Mouse (Mus musculus) yolk sac, embryonic 10.5 days (tissue): ENCODE measurements at regions not wholly inside any gene's neighbourhood (a gene's known extent, or its start where the extent isn't known, plus 50 kb on each side); places are given as distances from the start of the nearest gene placed in this dataset.

Experiments
- DNase-seq: peaks from one replicate; pipeline ENCODE4 v3.0.0-alpha.2; 2017; ENCODE audit warnings: low spot score

DNA sequence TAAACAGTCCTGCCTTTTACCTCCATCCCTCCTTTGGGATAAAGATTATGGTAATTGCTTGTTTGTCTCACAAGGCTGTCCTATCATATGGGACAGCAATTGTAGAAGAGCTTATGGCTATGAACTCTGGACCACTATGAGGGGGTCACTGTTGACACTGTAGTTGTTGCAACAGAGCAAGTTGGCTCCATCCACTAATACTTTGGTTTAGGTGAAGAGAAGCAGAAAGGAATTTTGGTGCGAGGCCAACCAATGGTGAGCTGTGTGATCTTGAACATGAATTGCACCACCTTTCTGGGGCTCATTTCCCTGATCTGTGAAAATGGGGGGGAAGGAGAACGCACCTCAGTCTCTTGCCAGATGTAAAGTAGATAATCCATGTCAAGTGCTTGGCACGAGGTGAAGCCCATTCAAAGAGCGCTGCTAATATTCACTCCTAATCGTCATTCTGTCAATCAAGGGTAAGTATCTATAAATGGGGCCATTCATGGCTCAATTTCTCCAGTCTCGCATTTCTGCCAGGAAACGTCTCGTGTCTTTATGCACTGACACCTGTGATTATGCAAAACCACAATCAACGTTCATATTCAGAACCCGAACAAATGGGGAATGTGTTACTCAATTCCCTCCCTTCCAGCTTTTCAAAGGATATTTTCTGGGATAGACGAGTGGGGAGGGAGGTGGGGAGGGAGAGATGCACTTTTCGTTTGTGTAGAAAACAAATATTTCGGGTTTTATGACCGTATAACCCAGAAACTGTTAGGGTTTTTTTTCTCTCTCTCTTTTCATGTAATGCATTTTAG, 133.3 kb upstream of the Jun start:
- DNase-seq: no peak

DNA sequence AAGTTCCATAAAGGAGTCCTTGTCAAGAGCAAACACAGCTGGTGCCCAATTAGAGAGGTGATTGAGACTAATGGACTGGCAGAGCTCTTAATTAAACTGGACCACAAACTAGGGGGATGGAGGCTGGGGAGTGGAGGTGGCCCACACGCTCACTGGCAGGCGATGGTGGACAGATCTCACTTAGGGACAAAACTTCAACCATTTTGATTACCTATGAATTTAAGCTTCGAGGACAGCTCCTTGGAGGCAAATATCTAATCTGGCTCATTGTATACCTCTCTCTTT, 133.8 kb upstream of the Jun start:
- no peak for DNase-seq

DNA sequence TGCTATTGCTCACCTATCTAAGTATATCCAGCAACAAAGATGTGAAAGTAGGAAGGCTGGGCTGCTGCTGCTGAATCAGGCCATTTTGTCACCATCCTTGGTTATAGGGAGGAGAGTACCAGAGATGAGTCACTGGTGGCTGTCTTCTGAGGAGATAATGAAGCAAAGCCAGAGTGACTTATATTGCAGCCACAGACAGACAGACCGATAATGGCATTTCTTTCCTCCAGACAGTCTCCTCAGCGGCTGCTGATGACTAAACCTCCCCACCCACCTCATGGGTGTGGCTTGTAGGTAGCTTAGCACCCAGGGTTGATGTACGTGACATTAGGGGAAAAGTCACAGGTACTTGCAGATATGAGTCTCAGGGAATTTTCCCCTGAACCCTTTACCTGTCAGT, 136.1 kb upstream of the Jun start:
- DNase-seq: no peak

DNA sequence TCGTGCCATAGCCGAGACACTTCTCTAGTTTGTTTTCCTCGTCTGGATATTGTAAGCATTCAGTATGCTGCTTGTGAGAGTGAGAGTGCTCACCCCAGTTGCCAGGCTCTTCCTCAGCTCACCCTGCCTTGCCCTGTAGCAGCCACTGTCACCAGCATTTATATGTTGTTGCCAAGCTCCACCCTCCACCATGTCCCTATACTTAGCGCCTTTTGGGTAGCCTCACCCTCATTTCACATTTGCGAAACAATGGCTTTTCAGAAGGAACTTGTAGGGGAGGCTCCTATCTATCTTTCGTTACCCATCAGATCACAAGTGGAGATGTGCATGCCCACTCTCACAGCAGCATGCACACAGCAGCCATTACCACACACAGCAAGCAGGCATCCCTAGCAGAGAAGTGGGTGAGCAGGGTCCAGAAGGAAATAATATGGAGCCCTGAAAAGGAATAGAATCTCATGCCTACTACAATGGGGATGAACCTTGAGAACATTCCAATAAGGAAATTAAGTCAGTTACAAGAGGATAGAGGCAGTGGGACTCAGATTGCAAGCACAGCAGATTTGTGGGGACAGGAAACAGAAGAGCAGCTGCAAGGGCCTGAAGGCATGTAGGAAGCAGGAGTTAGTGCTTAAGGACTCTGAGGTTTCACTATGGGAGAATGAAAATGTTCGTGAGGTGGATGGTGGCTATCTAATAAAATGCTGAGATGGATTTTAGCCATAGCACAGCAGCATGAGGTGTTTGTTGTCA, 139.8 kb upstream of the Jun start:
- DNase-seq: no peak

DNA sequence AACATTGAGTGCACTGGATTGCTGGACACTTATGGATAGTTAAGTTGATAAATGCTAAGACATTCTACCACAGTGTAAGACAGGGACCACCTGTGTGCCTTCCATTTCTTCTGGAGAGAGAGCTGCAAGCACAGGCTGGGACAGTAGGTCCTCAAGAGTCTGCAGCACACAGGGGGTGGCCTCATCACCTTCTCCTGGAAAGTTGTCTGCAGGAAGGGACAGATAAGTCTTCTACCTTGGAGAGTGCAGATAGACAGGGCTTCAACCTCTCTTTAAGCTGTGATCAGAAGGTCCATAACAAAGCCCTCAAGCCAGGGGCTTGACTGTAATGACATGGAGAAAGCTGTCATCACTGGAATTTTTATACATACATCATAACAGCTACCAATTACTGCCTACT, 140.5 kb upstream of the Jun start:
- no peak for DNase-seq

DNA sequence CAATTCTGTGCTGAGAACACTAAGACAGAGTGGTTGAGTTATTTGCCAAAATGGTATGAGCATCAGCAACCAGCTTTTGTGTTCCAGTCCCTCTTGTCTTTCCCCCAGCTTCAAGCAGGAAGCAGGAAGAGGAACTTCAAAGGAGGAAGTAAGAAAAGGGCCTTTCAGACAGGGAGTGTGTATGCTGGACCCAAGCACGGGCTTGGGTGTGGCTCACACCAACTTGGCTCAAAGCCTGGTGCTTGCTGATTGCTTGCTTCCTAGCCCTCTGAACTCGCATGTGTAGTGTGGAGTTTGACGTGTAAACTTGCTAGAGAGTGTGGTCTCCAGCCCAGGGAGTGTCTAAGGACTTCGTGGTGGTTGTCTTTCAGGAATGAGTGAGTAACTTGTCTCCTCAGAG, 141.0 kb upstream of the Jun start:
- no peak for DNase-seq

DNA sequence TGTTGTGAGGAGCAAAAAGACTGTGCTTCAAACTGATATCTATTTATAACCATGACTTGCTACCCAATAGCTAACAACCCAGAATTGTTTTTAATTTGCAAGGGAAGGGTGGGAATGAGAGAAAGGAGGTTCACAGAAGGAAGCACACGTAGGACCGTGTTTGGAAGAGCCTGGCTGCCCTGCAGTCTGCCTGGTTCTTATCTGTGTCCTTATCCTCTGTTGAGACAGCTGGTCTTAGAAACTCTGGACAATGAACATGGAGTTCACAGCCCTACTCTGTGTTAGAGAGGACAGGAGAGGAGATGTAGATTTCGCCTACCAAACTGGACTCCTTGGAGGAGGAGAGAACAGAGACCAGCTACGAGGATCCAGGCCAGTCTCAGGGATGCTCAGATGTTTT, 141.5 kb upstream of the Jun start:
- DNase-seq: no peak

DNA sequence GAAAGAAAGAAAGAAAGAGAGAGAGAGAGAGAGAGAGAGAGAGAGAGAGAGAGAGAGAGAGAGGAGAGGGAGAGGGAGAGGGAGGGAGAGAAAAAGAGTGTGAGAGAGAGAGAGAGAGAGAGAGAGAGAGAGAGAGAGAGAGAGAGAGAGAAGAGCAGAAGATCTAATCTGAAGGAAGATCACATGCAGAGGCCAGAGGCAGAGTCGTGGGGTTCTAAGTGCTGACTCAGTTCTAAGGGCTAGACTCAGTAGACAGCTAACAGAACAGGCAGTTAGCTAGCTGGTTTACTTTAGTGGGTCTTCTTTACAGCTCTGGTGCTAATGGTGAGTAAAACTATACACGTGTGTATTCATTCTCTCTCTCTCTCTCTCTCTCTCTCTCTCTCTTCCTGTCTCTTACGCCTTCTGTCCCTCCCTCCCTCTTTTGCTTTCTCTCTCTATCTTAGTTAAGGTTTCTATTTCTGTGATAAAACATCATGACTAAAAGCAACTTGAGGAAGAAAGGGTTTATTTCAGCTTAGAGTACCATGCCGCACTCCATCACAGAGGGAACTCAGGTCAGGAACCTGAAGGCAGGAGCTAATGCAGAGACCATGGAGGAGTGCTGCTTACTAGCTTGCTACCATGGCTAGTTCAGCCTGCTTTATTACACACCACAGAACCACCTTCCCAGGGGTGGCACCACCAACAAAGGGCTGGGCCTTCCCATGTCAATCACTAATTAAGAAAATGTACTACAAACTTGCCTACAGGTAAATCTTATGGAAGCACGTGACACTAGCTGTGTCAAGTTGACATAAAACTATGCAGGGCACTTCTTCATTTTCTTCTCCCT, 142.8 kb upstream of the Jun start:
- no peak for DNase-seq

DNA sequence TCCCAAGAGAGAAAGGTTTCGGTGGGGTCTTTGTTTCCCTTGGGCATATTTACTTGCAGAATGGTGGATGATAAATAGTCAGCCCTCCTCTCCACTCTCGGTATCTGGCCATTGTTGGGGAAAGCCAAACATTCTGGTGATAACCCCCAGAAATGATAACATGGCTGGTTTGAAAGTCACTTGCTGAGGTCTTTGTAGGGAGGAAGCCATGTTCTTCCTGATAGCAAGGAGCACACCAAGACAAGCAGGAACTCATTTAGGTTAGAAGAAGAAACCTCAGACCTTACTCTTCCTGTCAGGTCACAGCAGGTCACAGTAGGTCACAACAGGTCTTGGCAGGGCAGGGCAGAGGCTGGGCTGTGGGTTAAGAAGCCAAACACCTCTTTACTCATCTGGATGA, 144.1 kb upstream of the Jun start:
- no peak for DNase-seq

DNA sequence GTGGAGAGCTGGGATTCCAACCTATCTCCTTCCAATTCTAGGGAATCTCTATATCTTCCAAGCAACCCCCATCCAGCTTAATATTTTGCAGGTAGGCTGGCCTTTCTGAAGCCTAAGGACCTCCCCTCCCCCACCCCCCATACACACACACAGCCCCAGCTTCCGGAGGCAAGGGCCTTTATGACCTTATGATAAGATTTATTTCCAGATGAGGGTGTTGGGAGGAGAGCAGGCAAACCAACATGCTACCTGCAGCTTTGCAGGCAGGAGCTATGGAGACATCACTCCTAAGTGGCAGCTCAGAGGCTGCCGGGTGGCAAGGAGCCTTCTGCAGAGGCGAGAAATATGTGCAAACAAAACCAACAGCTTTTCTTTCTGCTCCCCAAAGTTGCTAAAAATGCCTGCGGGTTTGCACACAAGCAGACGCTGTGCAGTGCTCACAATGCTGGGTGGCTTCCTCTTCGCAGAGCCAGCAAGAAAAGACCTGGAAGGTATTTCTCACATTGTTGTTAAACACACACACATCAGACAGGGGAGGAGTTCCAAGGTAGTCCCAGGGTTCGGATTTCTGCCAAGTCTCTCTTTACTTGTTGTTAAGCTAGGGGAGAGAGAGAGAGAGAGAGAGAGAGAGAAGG, 145.2 kb upstream of the Jun start:
- no peak for DNase-seq

DNA sequence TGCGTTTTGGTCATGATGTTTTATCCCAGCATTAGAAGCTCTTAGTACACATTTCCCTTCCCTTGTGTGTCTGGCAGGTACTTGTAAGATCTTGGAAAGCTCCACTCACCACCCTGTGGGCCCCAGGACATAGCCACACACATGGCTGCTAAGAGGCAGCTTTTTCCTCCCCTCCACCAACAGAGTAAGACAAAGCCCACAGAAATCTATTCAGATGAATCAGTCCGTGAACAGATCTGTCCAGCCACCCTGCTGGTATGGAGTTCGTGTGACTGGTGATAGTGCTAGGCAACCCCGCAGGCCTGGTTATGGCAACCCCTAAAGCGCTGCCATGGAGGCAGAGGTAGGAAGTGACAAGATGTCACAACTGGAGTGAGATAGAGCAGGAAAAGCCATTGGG, 147.4 kb upstream of the Jun start:
- DNase-seq: no peak

DNA sequence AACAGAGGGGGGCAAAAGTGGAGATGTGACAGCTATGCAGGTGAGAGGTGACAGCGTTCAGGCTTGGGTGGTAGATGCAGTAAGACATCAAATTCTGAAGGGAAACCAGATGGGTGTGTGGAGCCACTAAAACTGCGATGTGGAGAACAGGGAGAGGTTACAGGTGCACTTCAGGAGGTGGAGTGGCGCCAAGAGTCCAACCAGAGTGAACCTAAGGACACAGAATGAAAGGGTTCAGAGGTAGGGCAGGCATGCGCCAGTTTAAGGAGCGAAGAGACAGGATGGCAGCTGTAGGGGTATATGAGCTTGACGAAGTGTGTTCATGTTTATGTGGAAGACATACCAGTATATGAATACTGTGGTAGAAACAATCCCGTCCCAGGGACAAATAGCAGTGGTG, 148.1 kb upstream of the Jun start:
- no peak for DNase-seq

DNA sequence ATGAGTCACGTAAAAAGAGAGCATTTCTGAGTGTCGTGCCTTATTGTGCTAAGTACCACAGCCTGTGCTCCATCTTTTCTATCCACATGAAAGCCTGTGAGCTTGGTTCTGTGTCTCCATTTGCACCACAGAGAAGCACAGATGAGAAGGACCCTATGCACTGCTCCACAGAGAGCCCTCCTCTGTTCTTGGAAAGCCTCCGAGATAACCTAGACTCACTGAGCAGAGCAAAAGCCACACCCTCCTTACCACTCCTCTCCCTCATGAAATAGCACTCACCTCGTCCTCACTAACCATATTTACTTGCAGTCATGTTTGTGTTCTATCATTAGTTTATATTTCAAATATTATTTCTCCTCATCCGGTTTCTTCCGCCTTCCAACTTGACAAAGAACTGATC, 150.5 kb upstream of the Jun start:
- DNase-seq: no peak

DNA sequence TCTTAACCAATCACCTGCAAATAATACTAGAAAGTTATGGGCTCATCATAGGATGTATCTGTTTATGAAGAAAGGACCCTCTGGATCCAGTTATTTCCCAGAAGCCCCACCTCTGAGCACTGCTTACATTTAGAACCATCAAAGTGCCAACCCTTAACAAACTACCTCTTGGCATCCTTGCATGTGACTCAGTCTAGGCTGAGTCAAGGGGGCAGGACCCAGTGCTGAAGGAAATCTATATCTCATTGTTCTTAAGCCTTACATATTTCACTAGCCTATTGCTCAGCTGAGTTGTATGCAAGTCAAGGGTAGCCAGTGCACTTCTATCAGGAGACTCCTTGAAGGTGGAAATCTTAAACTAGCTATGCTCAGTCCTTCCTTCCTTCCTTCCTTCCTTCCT, 151.6 kb upstream of the Jun start:
- DNase-seq: no peak

DNA sequence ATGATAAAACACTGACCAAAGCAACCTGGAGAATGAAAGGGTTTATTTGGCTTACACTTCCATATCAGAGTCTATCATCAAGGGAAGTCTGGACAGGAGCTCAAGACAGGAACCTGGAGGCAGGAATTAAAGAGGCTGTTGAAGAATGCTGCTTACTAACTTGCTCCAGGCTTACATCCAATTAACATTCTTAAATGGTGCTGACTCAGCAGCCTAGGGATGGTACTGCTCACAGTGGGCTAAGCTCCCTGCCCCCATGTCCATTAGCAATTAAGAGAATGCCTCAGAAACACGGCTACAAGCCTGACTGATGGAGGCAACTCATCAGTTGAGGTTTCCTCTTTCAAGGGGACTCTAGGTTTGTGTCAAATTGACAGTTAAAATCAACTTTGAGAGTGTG, 153.3 kb upstream of the Jun start:
- DNase-seq: no peak

DNA sequence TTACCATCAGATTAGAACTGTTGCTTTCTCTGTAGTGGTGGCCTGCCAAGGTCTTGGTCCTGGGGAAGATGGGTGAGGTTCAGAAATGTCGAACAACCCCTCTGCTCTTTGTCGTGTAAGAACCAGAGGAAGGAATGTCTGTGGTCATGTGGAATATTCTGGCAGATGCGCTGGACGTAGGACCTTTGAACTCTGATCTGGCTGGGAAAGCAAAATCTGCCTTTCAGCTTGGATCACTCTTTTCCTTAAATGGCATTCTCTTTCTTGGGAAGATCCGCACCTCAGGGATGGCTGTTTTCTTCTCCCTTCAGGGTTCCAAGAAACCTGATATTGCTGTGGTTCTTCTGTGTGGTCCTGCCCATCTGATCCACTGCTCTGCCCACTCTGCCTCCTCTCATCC, 155.8 kb upstream of the Jun start:
- DNase-seq: peak; percentile 9

DNA sequence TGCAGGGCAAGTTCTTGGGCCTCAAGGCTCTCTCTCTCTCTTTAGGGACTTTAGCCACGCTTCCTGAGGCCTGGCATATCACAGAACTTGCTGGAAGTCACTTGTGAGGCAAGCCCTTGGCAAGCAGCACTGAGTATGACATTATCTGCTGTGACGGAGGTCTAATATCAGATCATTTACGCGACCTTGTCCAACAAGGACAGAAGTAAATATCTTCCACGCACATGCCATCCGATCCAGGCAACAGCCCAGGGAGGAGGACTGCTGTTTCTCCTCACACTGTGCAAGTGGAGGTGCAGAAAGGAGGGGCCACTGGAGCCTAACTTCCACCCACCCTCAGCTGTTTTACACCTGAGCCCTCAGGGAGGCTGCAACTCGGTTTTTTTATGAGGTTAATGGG, 156.8 kb upstream of the Jun start:
- DNase-seq: no peak

DNA sequence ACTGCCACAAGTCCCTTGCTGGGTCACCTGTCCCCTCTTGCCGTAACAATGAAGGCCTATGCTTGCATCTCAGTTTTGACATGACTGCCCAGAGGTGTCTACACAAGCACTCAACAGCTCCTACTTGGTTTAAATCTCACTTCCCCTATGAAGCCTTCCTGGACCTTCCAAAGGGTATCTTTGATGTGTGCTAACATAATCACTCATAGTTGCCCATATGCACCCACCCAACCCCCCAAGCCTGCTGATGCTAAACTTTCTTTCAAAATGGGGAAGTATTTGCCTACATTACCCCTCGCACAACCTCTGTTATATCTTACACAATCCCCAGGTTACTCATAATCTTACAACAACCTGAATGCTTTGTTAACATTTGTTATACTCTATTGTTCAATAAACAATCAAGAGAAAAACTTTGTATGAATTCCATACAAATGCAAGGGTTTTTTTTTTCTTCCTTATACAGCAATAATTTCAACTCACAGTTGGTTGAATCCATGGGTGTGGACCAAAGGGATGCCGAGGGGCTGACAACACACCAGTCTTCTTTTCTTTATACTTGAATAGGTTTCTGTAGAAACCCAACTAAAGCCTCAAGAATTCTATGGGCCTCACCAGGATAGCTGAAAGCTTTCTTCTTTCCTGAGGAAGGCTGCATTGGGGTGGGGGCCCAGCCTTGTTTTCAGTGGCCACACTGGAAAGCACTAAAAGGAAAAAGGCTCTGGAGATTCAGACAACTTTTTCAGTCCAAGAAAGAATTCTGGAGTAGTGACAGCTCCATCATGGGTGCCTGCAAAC, 157.5 kb upstream of the Jun start:
- no peak for DNase-seq

DNA sequence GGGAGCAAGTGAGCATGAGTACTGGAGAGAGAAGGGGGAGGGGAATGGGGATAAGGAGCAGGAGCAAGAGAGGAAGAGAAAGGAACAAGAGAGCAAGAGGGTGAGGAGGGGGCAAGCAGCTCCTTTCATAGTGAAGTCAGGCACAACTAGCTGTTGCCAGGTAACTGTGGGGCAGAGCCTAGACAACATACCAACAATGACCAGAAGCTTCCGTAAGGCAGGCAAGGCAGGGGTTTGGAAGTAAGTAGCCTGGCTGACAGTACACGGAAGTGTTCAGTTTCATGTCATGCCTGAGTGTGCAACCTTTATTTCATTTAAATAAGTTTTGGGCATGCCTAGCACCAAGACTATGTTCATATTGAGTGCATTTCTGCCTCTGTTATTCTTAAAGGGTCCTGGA, 160.5 kb upstream of the Jun start:
- DNase-seq: no peak

DNA sequence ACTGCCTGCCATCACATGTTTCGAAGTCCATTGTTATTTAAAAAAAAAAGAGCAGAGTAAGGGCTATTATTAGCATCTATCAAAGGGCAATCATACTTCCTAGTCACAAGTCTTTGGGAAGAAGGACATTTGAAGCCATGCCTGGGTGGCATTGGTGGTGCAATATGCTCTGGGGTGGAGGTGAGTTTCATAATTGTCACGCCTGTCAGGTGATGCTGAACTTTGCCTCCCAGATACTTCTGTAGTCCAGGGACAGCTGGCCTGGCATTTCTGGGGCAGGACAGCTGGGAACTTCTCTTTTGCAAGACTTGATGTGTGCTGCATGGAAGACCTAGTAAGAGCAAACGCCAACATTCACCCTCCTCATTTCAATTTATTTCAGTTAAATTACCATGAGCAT, 161.0 kb upstream of the Jun start:
- no peak for DNase-seq

DNA sequence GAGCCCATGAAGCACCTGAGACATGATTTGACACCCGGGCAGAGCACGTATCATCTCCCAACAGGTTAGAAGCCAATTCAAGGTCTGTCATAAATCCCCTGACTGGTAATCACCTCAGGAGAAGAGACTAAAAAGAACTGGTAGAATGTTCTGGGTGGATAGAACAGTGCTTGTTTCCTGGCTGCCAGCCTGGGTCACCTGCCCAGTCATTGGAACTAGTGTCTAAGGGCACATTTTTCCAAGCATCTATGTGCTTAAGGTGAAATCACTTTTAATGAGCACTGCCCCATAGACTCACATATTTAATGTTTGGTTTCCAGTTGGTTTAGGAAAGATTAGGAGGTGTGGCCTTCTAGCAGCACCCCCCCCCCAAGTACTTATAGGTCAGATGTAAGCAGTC, 162.0 kb upstream of the Jun start:
- no peak for DNase-seq

DNA sequence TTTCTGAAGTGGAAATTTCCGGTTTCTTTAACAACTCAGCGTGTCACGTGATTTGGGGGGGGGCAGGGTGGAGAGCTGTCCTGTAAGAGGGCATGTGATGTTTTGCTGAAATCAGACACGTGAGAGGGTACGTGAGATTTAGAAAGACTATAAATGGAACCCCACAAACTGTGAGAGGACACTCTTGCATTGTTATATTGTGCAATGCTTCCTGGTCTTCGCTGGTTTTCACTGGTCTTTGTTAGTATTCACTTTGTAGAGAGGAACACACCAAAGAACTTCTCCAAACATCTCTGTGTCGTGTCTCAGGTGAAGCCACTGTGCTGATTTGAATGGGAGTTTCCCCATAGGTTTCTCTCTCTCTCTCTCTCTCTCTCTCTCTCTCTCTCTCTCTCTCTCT, 163.2 kb upstream of the Jun start:
- no peak for DNase-seq
